Mouse (Mus musculus) thymus, postnatal 10 days (tissue): ENCODE results near the gene Pgc.

ENCODE experiments used
- DNase-seq, 2 experiments: peaks; one replicate each; pipeline ENCODE4 v3.0.0; 2021; ENCODE audit warnings: low spot score in 2 of 2

Gene Pgc

DNA sequence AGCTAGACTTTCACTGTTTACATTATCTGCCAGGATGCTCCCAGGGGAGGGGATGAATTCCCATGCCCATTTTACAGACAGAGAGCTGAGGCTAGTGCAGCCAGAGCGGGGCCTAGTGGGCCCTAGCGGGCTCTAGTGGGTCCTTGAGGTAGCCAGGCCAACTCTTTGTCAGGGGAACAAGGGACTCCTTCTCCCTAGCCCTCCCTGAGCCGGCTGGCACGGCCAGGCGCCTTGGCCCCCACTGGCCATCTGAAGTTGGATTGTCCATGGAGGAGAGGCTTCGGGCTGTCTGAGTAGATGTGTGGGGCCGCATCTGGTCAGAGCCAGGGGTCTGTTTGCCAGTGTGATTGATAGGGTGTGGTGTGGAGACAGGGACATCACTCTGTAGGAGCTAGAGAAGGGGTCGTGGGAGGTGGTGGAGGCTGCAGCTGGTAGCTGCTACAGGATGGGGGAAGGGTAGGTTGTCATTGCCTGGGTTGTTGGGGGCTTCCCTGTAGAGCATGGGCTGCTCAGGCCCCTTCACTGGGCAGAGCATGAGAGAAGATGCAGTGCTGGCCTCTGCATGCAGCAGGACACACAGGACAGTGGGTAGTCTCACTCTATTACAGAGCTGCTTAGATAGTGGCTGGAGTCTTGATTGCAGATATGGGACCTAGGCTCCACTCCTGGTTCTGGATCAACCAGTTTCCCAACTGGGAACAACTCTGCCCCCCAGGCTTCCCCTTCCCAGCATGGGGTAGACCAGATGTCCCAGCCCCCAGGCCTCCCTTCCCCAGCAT lies 57.0 kb downstream of the Pgc start:
- no peak for DNase-seq
